Mouse (Mus musculus) neural tube, embryonic 15.5 days (tissue): Measurements from ENCODE around the gene Nrn1l. TPM values are rescaled to one million over a fixed set of nuclear protein-coding genes. Genes with fewer than 3 reads are reported as not detected.

Source experiments
- ATAC-seq: fragments of 200-750 bp; cut with Nextera tagmentation; 2 replicates; pipeline ENCODE4 v1.8.0; 2017; ENCODE audit warnings: mild to moderate bottlenecking, moderate TSS enrichment, moderate library complexity; ENCODE audit not compliant: low FRiP score
- H3K27ac ChIP-seq: fragments of 300-500 bp; sonication (generic); replicated peaks from 2 replicates; pipeline ENCODE4 v1.5.1; 2015; ENCODE audit warnings: mild to moderate bottlenecking, inconsistent platforms
- H3K27me3 ChIP-seq: fragments of 300-500 bp; sonication (generic); replicated peaks from 2 replicates; pipeline ENCODE4 v1.6.1; 2015; ENCODE audit warnings: inconsistent platforms
- H3K36me3 ChIP-seq: fragments of 300-500 bp; sonication (generic); 2 replicates; pipeline ENCODE4 v1.6.1; 2015; ENCODE audit warnings: inconsistent platforms
- H3K4me1 ChIP-seq: fragments of 300-500 bp; sonication (generic); 2 replicates; pipeline ENCODE4 v1.6.1; 2015; ENCODE audit warnings: inconsistent platforms
- H3K4me2 ChIP-seq: fragments of 300-500 bp; sonication (generic); 2 replicates; pipeline ENCODE4 v1.6.1; 2015; ENCODE audit warnings: inconsistent platforms, mild to moderate bottlenecking, moderate library complexity
- H3K4me3 ChIP-seq: fragments of 300-500 bp; sonication (generic); replicated peaks from 2 replicates; pipeline ENCODE4 v1.5.1; 2015; ENCODE audit warnings: mild to moderate bottlenecking, inconsistent platforms
- H3K9ac ChIP-seq: fragments of 300-500 bp; sonication (generic); replicated peaks from 2 replicates; pipeline ENCODE4 v1.6.1; 2015; ENCODE audit warnings: mild to moderate bottlenecking, inconsistent platforms
- H3K9me3 ChIP-seq: fragments of 300-500 bp; sonication (generic); replicated peaks from 2 replicates; pipeline ENCODE4 v1.6.1; 2016; ENCODE audit warnings: inconsistent platforms
- WGBS: fragments of 180-500 bp; shearing (Covaris S2); methylation state at CpG from one replicate; pipeline ENCODE4 v1.1.7; 2015; ENCODE audit warnings: mixed read lengths; 5-methylcytosine and 5-hydroxymethylcytosine counted together
- polyA plus RNA-seq: library from polyadenylated mRNA; unstranded; fragments of >200 nt; fragmentation: Nextera tagmentation; extraction: Ambion mirVana; gene quantifications from 2 replicates; pipeline ENCODE4 v1.2.1, GENCODE M21; 2015

The Nrn1l gene
- polyA plus RNA-seq, 1 experiment from 2014 or later: 1.4 TPM

GRCm38 (mm10) chr8:105897801-105898480 is 4.6 kb downstream of the Nrn1l start:
- Histone ChIP-seq H3K4me1 (peaks cover 22% of the 10 kb centered on the region), H3K27ac (no peak overlapping the region), H3K9me3 (no peaks in the 10 kb centered on the region), H3K9ac (no peak overlapping the region), H3K36me3 (peaks cover 9% of the 10 kb centered on the region; the same call in 1 of the 2 replicates), H3K4me3 (no peak overlapping the region), H3K4me2 (no peak overlapping the region), H3K27me3 (no peaks in the 10 kb centered on the region)
- WGBS: 84% methylated on average over 9 of the region's 9 CpGs
- ATAC-seq: no peak

- H3K27me3 ChIP-seq: no peaks in the 10 kb centered on the region
- peak within 1 kb of the TSS; percentile 98 for H3K4me3 ChIP-seq
- peak within 1 kb of the TSS; percentile 99 for H3K9ac ChIP-seq
- H3K27ac ChIP-seq: peak within 1 kb of the TSS; percentile 91
- H3K36me3 ChIP-seq: no peaks in the 10 kb centered on the region
- no peaks in the 10 kb centered on the region for H3K9me3 ChIP-seq
- ATAC-seq: peak; percentile 96
- peak within 1 kb of the TSS; percentile 74 for H3K4me2 ChIP-seq
- peaks cover 12% of the 10 kb centered on the region for H3K4me1 ChIP-seq
- under 1% methylated on average over 67 of the region's 68 CpGs for WGBS
These were observed 7.0 kb downstream of the Nrn1l start, which contains the start of gene Pskh1 for GRCm38 (mm10) chr8:105900180-105900940. Gene Pskh1, plus strand, starts transcription at chr8:105900441.

- peak overlapping the region; percentile 99 for H3K9ac ChIP-seq
- no peaks in the 10 kb centered on the region for H3K9me3 ChIP-seq
- peak overlapping the region; percentile 91 for H3K27ac ChIP-seq
- H3K36me3 ChIP-seq: no peaks in the 10 kb centered on the region
- peaks cover 12% of the 10 kb centered on the region for H3K4me1 ChIP-seq
- no peak for ATAC-seq
- H3K4me3 ChIP-seq: peak overlapping the region; percentile 98
- H3K27me3 ChIP-seq: no peaks in the 10 kb centered on the region
- WGBS: 39% methylated on average over 16 of the region's 16 CpGs
- peak overlapping the region; percentile 74 for H3K4me2 ChIP-seq
These were observed 7.7 kb downstream of the Nrn1l start for GRCm38 (mm10) chr8:105900941-105901616.

GRCm38 (mm10) chr8:105919390-105919789 is 26.0 kb downstream of the Nrn1l start:
- no peak overlapping the region for H3K4me2 ChIP-seq
- no peaks in the 10 kb centered on the region for H3K4me1 ChIP-seq
- 91% methylated on average over 3 of the region's 3 CpGs for WGBS
- H3K36me3 ChIP-seq: peaks cover 9% of the 10 kb centered on the region
- no peak overlapping the region for H3K9ac ChIP-seq
- no peaks in the 10 kb centered on the region for H3K27me3 ChIP-seq
- no peak overlapping the region for H3K4me3 ChIP-seq
- no peaks in the 10 kb centered on the region for H3K9me3 ChIP-seq
- no peak for ATAC-seq
- no peak overlapping the region for H3K27ac ChIP-seq

- no peaks in the 10 kb centered on the region for H3K27me3 ChIP-seq
- no peak overlapping the region for H3K4me2 ChIP-seq
- H3K9me3 ChIP-seq: no peaks in the 10 kb centered on the region
- no peak overlapping the region for H3K27ac ChIP-seq
- ATAC-seq: no peak
- no peak overlapping the region for H3K4me3 ChIP-seq
- no peaks in the 10 kb centered on the region for H3K4me1 ChIP-seq
- no peak overlapping the region for H3K9ac ChIP-seq
- 79% methylated on average over 3 of the region's 3 CpGs for WGBS
- H3K36me3 ChIP-seq: 0 out of 2 replicates have a peak, but pooled peaks cover 7% of the 10 kb centered on the region
These were observed 31.8 kb downstream of the Nrn1l start for GRCm38 (mm10) chr8:105925123-105925522.

- Histone ChIP-seq H3K4me1 (peaks cover 7% of the 10 kb centered on the region), H3K4me3 (no peak overlapping the region), H3K27me3 (no peaks in the 10 kb centered on the region), H3K9ac (no peak overlapping the region), H3K27ac (peak overlapping the region; percentile 46; the same call in 1 of the 2 replicates), H3K4me2 (no peak overlapping the region), H3K9me3 (no peaks in the 10 kb centered on the region), H3K36me3 (0 out of 2 replicates have a peak, but pooled peaks cover 16% of the 10 kb centered on the region)
- peak; percentile 49 for ATAC-seq
- 15% methylated on average over 8 of the region's 8 CpGs for WGBS
These were observed 37.2 kb downstream of the Nrn1l start for GRCm38 (mm10) chr8:105930602-105931001.

GRCm38 (mm10) chr8:105931271-105931670 is 37.9 kb downstream of the Nrn1l start:
- no peak for ATAC-seq

GRCm38 (mm10) chr8:105932525-105932924 is 39.2 kb downstream of the Nrn1l start:
- Histone ChIP-seq H3K27ac (no peak overlapping the region), H3K9ac (no peak overlapping the region), H3K9me3 (no peaks in the 10 kb centered on the region), H3K36me3 (0 out of 2 replicates have a peak, but pooled peaks cover 16% of the 10 kb centered on the region), H3K4me3 (no peak overlapping the region), H3K4me2 (no peak overlapping the region), H3K4me1 (peaks cover 19% of the 10 kb centered on the region), H3K27me3 (no peaks in the 10 kb centered on the region)
- 93% methylated on average over 11 of the region's 11 CpGs for WGBS
- ATAC-seq: no peak

More at GRCm38 (mm10) chr8:105931271-105931670, 37.9 kb downstream of the Nrn1l start:
- Histone ChIP-seq H3K36me3 (0 out of 2 replicates have a peak, but pooled peaks cover 16% of the 10 kb centered on the region), H3K27ac (no peak overlapping the region), H3K9me3 (no peaks in the 10 kb centered on the region), H3K4me1 (peaks cover 14% of the 10 kb centered on the region), H3K9ac (no peak overlapping the region), H3K4me3 (no peak overlapping the region), H3K4me2 (no peak overlapping the region), H3K27me3 (no peaks in the 10 kb centered on the region)
- WGBS: 96% methylated on average over 3 of the region's 3 CpGs

GRCm38 (mm10) chr8:105933762-105934161 is 40.4 kb downstream of the Nrn1l start, which contains the start of gene Ctrl:
Gene Ctrl, minus strand, starts transcription at chr8:105933862.
- ATAC-seq: no peak
- Histone ChIP-seq H3K4me2 (no peak within 1 kb of the TSS), H3K9ac (no peak within 1 kb of the TSS), H3K4me3 (no peak within 1 kb of the TSS), H3K27ac (no peak within 1 kb of the TSS), H3K27me3 (no peaks in the 10 kb centered on the region), H3K4me1 (peaks cover 30% of the 10 kb centered on the region), H3K36me3 (0 out of 2 replicates have a peak, but pooled peaks cover 16% of the 10 kb centered on the region), H3K9me3 (no peaks in the 10 kb centered on the region)
- WGBS: 90% methylated on average over 2 of the region's 2 CpGs

GRCm38 (mm10) chr8:105935105-105935504 is 41.7 kb downstream of the Nrn1l start:
- H3K4me3 ChIP-seq: no peak overlapping the region
- H3K27ac ChIP-seq: no peak overlapping the region
- no peaks in the 10 kb centered on the region for H3K9me3 ChIP-seq
- H3K9ac ChIP-seq: no peak overlapping the region
- peaks cover 30% of the 10 kb centered on the region for H3K4me1 ChIP-seq
- H3K36me3 ChIP-seq: 0 out of 2 replicates have a peak, but pooled peaks cover 12% of the 10 kb centered on the region
- 89% methylated on average over 6 of the region's 6 CpGs for WGBS
- H3K27me3 ChIP-seq: no peaks in the 10 kb centered on the region
- ATAC-seq: no peak
- no peak overlapping the region for H3K4me2 ChIP-seq

GRCm38 (mm10) chr8:105935863-105936603 is 42.7 kb downstream of the Nrn1l start:
- Histone ChIP-seq H3K9ac (peak overlapping the region; percentile 82), H3K4me2 (peak overlapping the region; percentile 94), H3K4me1 (peaks cover 26% of the 10 kb centered on the region), H3K4me3 (peak overlapping the region; percentile 77), H3K27me3 (no peaks in the 10 kb centered on the region), H3K27ac (peak overlapping the region; percentile 94), H3K36me3 (0 out of 2 replicates have a peak, but pooled peaks cover 12% of the 10 kb centered on the region), H3K9me3 (no peaks in the 10 kb centered on the region)
- no peak for ATAC-seq
- WGBS: 30% methylated on average over 7 of the region's 7 CpGs
